Mouse (Mus musculus) small intestine, adult 2 months (tissue): Measurements from ENCODE around the gene Cyb5r1.

ENCODE experiments used
- CTCF ChIP-seq: fragments of 200-500 bp; IDR thresholded peaks from 2 replicates; pipeline ENCODE4 v1.5.1; 2012; ENCODE audit warnings: low read depth, mild to moderate bottlenecking, control low read depth, inconsistent platforms, low read length, moderate library complexity, mixed read lengths; ENCODE audit not compliant: insufficient replicate concordance, insufficient read length; ENCODE audit errors: extremely low read depth
- POLR2A ChIP-seq: fragments of 200-500 bp; IDR thresholded peaks from 2 replicates; pipeline ENCODE4 v1.6.1; 2012; ENCODE audit warnings: low read depth, mild to moderate bottlenecking, control low read depth, inconsistent platforms, low read length, moderate library complexity

- TF ChIP-seq CTCF (no peak), POLR2A (no peak)
Measured at GRCm38 (mm10) chr1:134363194-134363593, 42.2 kb upstream of the Cyb5r1 start.
